ENCODE assay signal across 25 mouse cellular contexts in the genomic region with DNA sequence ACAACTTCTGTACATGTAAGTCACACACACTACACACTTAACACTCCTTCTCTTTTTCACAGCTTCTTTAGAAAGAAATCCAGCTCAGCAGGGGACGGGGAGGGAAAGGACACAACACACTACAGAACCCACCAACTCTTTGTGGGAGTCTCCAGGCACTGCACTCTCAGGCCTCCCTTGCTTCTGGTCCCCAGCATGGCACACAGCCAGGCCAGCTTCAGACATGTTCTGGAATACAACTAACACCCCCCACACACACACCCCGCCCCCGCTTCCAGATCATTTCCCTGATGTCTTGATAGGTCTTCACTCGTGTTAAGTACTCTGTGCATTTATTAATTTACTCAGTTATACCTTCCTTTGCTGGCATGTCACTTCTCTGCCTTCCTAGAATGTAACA.
A peak's percentile ranks its signal among the peaks of the same experiment; 100 is the strongest.
DNase-seq lines count a peak whose midpoint lies in the region; ATAC-seq lines count a peak whose summit lies in the region.
"Had no signal": no experiment of that assay in that cellular context is flagged by ENCODE, and none has a peak within 500 bp of the region (broad histone marks: within the 10 kb centered on the region; RNA-seq: fewer than 3 reads in every experiment).

No protein-coding gene starts in this region.

- 91% methylated on average over 4 of the region's 4 CpGs for WGBS in midbrain, embryonic 11.5 days
- WGBS in midbrain, embryonic 16.5 days = 90% methylated on average over 4 of the region's 4 CpGs

- intact Hi-C loops in left cerebral cortex, postnatal 4 days (cut with DNase I) = no loop called here

- no peak overlapping the region for H3K27ac ChIP-seq in midbrain, embryonic 11.5 days (ENCODE audit: low read depth, low read length)
- no peak overlapping the region for H3K27ac ChIP-seq in midbrain, embryonic 16.5 days (ENCODE audit: low read length)
- H3K27ac ChIP-seq: embryonic facial prominence, embryonic 12.5 days; embryonic facial prominence, embryonic 15.5 days; heart, embryonic 15.5 days; hindbrain, embryonic 10.5 days; hindbrain, embryonic 13.5 days had no signal

- no peaks in the 10 kb centered on the region for H3K27me3 ChIP-seq in midbrain, embryonic 11.5 days (ENCODE audit: control insufficient read depth, insufficient read depth, low read length)
- no peaks in the 10 kb centered on the region for H3K27me3 ChIP-seq in midbrain, embryonic 16.5 days (ENCODE audit: control insufficient read depth, insufficient read depth, low read depth, low read length)
- H3K27me3 ChIP-seq: embryonic facial prominence, embryonic 12.5 days; embryonic facial prominence, embryonic 15.5 days; heart, embryonic 12.5 days; heart, embryonic 15.5 days; hindbrain, embryonic 13.5 days had no signal

- no peaks in the 10 kb centered on the region for H3K4me1 ChIP-seq in midbrain, embryonic 11.5 days (ENCODE audit: control insufficient read depth, insufficient read depth, low read length)
- H3K4me1 ChIP-seq in midbrain, embryonic 16.5 days (ENCODE audit: control insufficient read depth, insufficient read depth, low read length) = no peaks in the 10 kb centered on the region
- H3K4me1 ChIP-seq: embryonic facial prominence, embryonic 12.5 days; embryonic facial prominence, embryonic 15.5 days; hindbrain, embryonic 13.5 days had no signal

- DNase-seq in cerebellum, postnatal 10 days = peak; percentile 9 to 19
- no peak for DNase-seq in cerebellum, adult 9-10 months
- DNase-seq in kidney, postnatal 10 days = peak; percentile 36
- DNase-seq in kidney, adult 11 months = no peak
- peak; percentile 21 for DNase-seq in left cerebral cortex, postnatal 4 days
- DNase-seq in left cerebral cortex, adult 11 months (ENCODE audit: low spot score) = no peak
- peak; percentile 41 for DNase-seq in midbrain, embryonic 11.5 days (ENCODE audit: low spot score, missing footprints)
- DNase-seq: adrenal gland, adult 8-10 months; adrenal gland, postnatal 25 days; cerebellum, adult 11-12 months; cerebellum, adult 8-10 months; forebrain, postnatal 0 days; gastrocnemius, postnatal 36 days; heart, postnatal 10 days; heart, postnatal 36 days had no signal

- no peaks in the 10 kb centered on the region for H3K9me3 ChIP-seq in midbrain, embryonic 11.5 days (ENCODE audit: control insufficient read depth, low read length)
- no peaks in the 10 kb centered on the region for H3K9me3 ChIP-seq in midbrain, embryonic 16.5 days (replicated peaks; ENCODE audit: control insufficient read depth, low read length, poor library complexity, severe bottlenecking)
- H3K9me3 ChIP-seq: embryonic facial prominence, embryonic 12.5 days; embryonic facial prominence, embryonic 15.5 days; heart, embryonic 12.5 days; heart, embryonic 15.5 days; hindbrain, embryonic 10.5 days; hindbrain, embryonic 13.5 days had no signal

- no peak overlapping the region for H3K4me2 ChIP-seq in midbrain, embryonic 11.5 days
- no peak overlapping the region for H3K4me2 ChIP-seq in midbrain, embryonic 16.5 days (ENCODE audit: low read length)
- H3K4me2 ChIP-seq: embryonic facial prominence, embryonic 12.5 days; embryonic facial prominence, embryonic 15.5 days; heart, embryonic 12.5 days; heart, embryonic 15.5 days; hindbrain, embryonic 13.5 days had no signal

- H3K36me3 ChIP-seq in midbrain, embryonic 11.5 days (ENCODE audit: control insufficient read depth, insufficient read depth, low read length) = no peaks in the 10 kb centered on the region
- no peaks in the 10 kb centered on the region for H3K36me3 ChIP-seq in midbrain, embryonic 16.5 days (ENCODE audit: control insufficient read depth, insufficient read depth, low read length)
- H3K36me3 ChIP-seq: embryonic facial prominence, embryonic 12.5 days; embryonic facial prominence, embryonic 15.5 days; heart, embryonic 12.5 days; heart, embryonic 15.5 days; hindbrain, embryonic 10.5 days; hindbrain, embryonic 13.5 days had no signal

- no peak overlapping the region for H3K9ac ChIP-seq in midbrain, embryonic 11.5 days (ENCODE audit: low read length)
- no peak overlapping the region for H3K9ac ChIP-seq in midbrain, embryonic 16.5 days (ENCODE audit: low read depth, low read length)
- H3K9ac ChIP-seq: embryonic facial prominence, embryonic 12.5 days; embryonic facial prominence, embryonic 15.5 days; forebrain, postnatal 0 days; heart, embryonic 12.5 days; heart, embryonic 15.5 days; hindbrain, embryonic 13.5 days had no signal

- H3K4me3 ChIP-seq in midbrain, embryonic 11.5 days (ENCODE audit: low read depth, low read length) = no peak overlapping the region
- H3K4me3 ChIP-seq in midbrain, embryonic 16.5 days (ENCODE audit: low read depth, low read length) = no peak overlapping the region
- H3K4me3 ChIP-seq: embryonic facial prominence, embryonic 12.5 days; embryonic facial prominence, embryonic 15.5 days; heart, embryonic 12.5 days; heart, embryonic 15.5 days; hindbrain, embryonic 10.5 days; hindbrain, embryonic 13.5 days had no signal

- ATAC-seq in midbrain, embryonic 11.5 days (ENCODE audit: low FRiP score) = no peak
- no peak for ATAC-seq in midbrain, embryonic 16.5 days
- ATAC-seq: activated CD4-positive, CD25-positive, alpha-beta regulatory T cell, adult 4 months; forebrain, embryonic 14.5 days; forebrain, postnatal 0 days; hindbrain, embryonic 16.5 days had no signal

Comparison
In these comparisons a context has a peak if more than half of its experiments do, and no peak if none do; other contexts are left out.
1. DNase-seq: peak in cerebellum, postnatal 10 days (2 of 2), kidney, postnatal 10 days (single experiment), left cerebral cortex, postnatal 4 days (single experiment) and midbrain, embryonic 11.5 days (single experiment); none in cerebellum, adult 9-10 months (single experiment), kidney, adult 11 months (single experiment) and left cerebral cortex, adult 11 months (single experiment).